Mouse (Mus musculus) adrenal gland, postnatal 4 days (tissue): ENCODE data around the gene Rundc3b. TPM values are rescaled to one million over a fixed set of nuclear protein-coding genes. Genes with fewer than 3 reads are reported as not detected.
A peak's percentile ranks its signal among the peaks of the same experiment; 100 is the strongest.

Experiments used
- DNase-seq, 2 experiments: peaks; one replicate each; pipeline ENCODE4 v3.0.0; 2021 to 2022; ENCODE audit warnings: low spot score in 2 of 2, mixed read lengths in 2 of 2
- long read RNA-seq, 2 experiments: library from polyadenylated mRNA; stranded (forward); transcript quantifications; one replicate each; pipeline ENCODE4 v2.0.0; 2021
- total RNA-seq, 2 experiments: library from RNA; stranded (reverse); gene quantifications; 2 replicates each; pipeline ENCODE4 v1.2.3; 2021

Gene Rundc3b
- 1 to 10 TPM; 8.2 to 9.3 TPM for total RNA-seq
- long read RNA-seq, experiment 1, partial matches to known transcripts, result 1 of 2 reads
- long read RNA-seq, experiment 1, other reads (novel, unspliced or antisense), result 0 of 2 reads
- long read RNA-seq, experiment 2, transcript Rundc3b-201 (10 exons, 3,677 nt), result major isoform, 5 of 7 reads
- long read RNA-seq, experiment 2, partial matches to known transcripts, result 0 of 7 reads
- long read RNA-seq, experiment 2, other reads (novel, unspliced or antisense), result 0 of 7 reads

GRCm38 (mm10) chr5:8622596-8623231 is at the start of gene Rundc3b:
Gene Rundc3b, minus strand, starts transcription at chr5:8622952.
- peak; percentile 69 to 77 for DNase-seq

GRCm38 (mm10) chr5:8669606-8670005 is 46.9 kb upstream of the Rundc3b start:
- no peak for DNase-seq

- no peak for DNase-seq
Observed at GRCm38 (mm10) chr5:8667758-8668474, 45.2 kb upstream of the Rundc3b start.

- no peak for DNase-seq
Observed at GRCm38 (mm10) chr5:8664678-8665077, 41.9 kb upstream of the Rundc3b start.

- DNase-seq, result no peak
Observed at GRCm38 (mm10) chr5:8660738-8661151, 38.0 kb upstream of the Rundc3b start.

- peak; percentile 12 for DNase-seq
Observed at GRCm38 (mm10) chr5:8659911-8660737, 37.4 kb upstream of the Rundc3b start, which contains the start of gene Abcb1a. Gene Abcb1a, plus strand, starts transcription at chr5:8660077.

- DNase-seq, result no peak
Observed at GRCm38 (mm10) chr5:8652085-8652484, 29.3 kb upstream of the Rundc3b start.

- DNase-seq, result no peak
Observed at GRCm38 (mm10) chr5:8648774-8649173, 26.0 kb upstream of the Rundc3b start.

- DNase-seq, result no peak
Observed at GRCm38 (mm10) chr5:8648300-8648699, 25.5 kb upstream of the Rundc3b start.

- no peak for DNase-seq
Observed at GRCm38 (mm10) chr5:8634489-8634975, 11.8 kb upstream of the Rundc3b start.

- no peak for DNase-seq
Observed at GRCm38 (mm10) chr5:8632901-8633300, 10.1 kb upstream of the Rundc3b start.

- DNase-seq, result peak; percentile 18 to 29
Observed at GRCm38 (mm10) chr5:8622071-8622595, 619 bp downstream of the Rundc3b start.

GRCm38 (mm10) chr5:8571118-8571517 is 51.6 kb downstream of the Rundc3b start:
- no peak for DNase-seq

GRCm38 (mm10) chr5:8566867-8567266 is 55.9 kb downstream of the Rundc3b start:
- DNase-seq, result no peak

- DNase-seq, result no peak
Observed at GRCm38 (mm10) chr5:8544512-8544911, 78.2 kb downstream of the Rundc3b start.

- DNase-seq, result no peak
Observed at GRCm38 (mm10) chr5:8542631-8543207, 80.0 kb downstream of the Rundc3b start.

- DNase-seq, result no peak
Observed at GRCm38 (mm10) chr5:8541120-8542117, 81.3 kb downstream of the Rundc3b start.

- no peak for DNase-seq
Observed at GRCm38 (mm10) chr5:8519006-8519405, 103.7 kb downstream of the Rundc3b start.

GRCm38 (mm10) chr5:8491778-8492177 is 131.0 kb downstream of the Rundc3b start:
- no peak for DNase-seq
